Mouse (Mus musculus) lung, adult 2 months (tissue): ENCODE data around the gene Dscam.

ENCODE experiments used
- CTCF ChIP-seq: fragments of 200-500 bp; IDR thresholded peaks from 2 replicates; pipeline ENCODE4 v1.5.1; 2011; ENCODE audit warnings: mild to moderate bottlenecking, low read length, control low read depth; ENCODE audit not compliant: insufficient read depth
- POLR2A ChIP-seq: fragments of 200-500 bp; IDR thresholded peaks from 2 replicates; pipeline ENCODE4 v1.6.1; 2011; ENCODE audit warnings: low read depth, mild to moderate bottlenecking, control low read depth, low read length, borderline replicate concordance; ENCODE audit errors: extremely low read depth

- TF ChIP-seq CTCF (no peak), POLR2A (no peak)
These were observed 502.1 kb downstream of the Dscam start for GRCm38 (mm10) chr16:96668478-96668877.
